Mouse (Mus musculus) cerebellum, adult 9-10 months (tissue): ENCODE measurements around the gene Adamts9.

Experiments
- DNase-seq: peaks from one replicate; pipeline ENCODE4 v3.0.0; 2022

Gene Adamts9

GRCm38 (mm10) chr6:92943057-92943781 is at the start of gene Adamts9:
Gene Adamts9, minus strand, starts transcription at chr6:92943492.
- DNase-seq: peak; percentile 2

DNA sequence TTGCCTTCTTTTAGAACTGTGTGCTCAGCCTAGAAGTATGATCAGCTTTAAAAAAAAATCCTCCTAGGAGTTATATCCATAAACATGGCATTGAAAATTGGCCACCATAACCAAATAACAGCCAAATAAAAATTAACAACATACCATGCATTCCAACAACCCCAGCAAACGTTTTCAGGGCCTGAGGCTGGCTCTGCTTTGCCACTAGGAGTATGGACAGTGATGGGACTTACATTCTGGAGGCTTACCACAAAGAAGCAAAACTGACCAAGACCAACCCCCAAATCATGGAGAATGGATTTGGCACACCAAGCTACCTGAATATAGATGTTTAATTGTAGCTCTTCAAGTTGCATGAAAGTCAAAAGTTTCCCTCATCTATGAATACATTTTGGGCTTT is 48.3 kb upstream of the Adamts9 start:
- DNase-seq: no peak

- no peak for DNase-seq
Observed at GRCm38 (mm10) chr6:92988620-92988998, 45.3 kb upstream of the Adamts9 start.

DNA sequence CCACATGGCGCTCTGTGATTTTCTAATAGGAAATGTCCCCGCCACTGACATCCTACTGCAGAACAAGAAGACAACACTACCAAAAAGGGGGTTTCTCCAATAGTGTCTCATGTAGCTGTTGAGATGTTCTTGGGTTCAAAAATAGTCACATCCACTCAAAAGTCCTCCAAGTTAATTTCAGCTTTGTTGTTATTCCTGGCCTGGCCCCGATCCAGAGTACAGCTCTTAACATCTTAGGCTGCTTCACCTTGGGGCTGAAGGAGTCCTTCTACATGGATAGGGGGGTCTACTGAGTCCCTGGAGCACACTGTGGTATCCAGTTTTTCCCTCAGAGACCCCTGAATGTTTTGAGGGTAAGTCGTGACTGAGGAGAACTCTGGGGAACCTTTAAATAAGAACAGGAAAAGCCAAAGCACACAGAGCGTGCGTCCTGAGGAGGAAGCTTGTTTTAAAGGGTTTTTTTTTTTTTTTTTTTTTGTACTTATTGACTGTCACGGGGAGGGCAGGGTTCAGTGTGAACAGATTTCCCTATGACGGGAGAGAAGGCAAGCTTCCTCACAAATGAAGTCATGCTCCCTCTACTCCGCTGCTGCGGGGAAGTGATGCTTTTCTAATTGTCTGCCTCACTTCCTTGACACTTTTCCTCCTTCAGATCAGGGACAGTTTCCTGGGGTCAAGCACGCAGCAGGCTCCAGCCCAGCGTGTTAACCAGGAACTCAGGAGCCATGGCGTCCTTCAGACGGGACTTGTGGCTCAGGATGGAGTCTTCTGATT is 44.7 kb upstream of the Adamts9 start:
- no peak for DNase-seq

- no peak for DNase-seq
Observed at GRCm38 (mm10) chr6:92987366-92987765, 44.1 kb upstream of the Adamts9 start.

DNA sequence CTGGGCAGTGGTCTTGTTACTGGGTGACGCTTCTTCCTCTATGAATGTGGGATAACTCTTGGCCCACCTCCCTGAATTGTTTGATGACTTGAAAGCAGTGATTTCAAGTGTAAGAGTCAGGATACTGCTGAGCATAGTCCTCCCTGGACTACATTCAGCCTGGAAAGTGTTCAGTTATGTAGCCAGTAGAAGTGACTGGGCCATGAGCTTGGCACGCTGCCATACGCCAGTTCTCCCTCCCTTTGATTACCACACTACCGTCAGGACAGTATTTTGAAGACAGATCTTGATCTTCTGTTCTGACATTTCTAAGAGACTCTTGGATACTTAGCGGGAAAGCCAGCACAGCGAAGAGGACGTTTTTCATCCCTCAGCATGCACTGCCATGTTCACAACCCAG is 40.1 kb upstream of the Adamts9 start:
- DNase-seq: no peak

DNA sequence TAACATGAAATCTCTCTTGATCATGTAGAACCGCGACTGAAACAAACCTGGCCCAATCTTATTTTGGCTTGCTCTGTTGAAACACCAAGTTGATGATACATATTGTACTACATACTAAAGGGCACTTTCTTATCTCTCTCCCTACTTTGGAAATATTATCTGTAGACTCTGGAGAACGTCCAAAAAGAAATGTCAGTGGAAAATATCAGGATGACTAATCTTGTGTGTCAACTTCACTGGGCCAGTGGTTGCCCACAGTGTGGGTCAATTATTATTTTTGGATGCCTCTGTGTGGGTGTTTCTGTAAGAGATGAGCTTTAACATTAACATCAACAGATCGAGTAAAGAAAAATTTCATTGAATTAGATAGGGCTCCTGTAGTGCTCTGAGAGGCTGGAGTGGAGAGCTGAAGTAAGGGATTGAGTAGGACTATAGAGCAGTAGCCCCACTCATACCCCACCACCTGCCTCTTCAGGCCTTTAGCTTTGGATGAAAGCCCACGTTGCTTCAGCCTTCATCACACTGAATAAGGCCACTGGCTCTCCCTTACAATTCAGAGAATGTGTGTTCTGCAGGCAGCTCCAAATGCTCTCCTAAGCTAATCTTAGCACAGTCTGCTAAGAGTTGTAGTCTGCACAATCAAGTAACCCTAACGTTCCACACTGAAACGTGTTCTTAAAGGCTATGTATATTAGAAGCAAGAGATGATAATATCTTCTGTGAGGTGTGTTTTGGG is 38.3 kb upstream of the Adamts9 start:
- DNase-seq: no peak

GRCm38 (mm10) chr6:92973340-92973739 is 30.0 kb upstream of the Adamts9 start:
- DNase-seq: no peak

- DNase-seq: no peak
Observed at GRCm38 (mm10) chr6:92968718-92969117, 25.4 kb upstream of the Adamts9 start.

DNA sequence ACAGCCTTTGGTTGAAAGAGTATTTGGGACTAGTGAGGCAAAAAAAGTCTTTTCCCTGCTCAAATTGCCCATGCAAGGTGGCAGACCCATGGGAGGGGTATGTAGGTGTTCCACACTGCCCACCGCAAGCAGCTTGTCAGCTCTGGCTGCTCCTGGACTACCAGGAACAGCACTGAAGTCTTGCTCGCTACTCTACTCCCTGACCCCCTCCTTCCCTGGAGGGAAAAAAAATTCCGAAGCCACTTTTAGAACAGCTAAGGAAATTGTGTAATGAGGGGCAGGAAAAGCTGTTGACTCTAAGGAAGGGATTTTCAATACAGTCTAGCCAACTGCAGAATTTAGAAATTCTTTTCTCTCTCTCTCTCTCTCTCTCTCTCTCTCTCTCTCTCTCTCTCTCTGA is 24.9 kb upstream of the Adamts9 start:
- no peak for DNase-seq

- DNase-seq: no peak
Observed at GRCm38 (mm10) chr6:92962966-92963365, 19.7 kb upstream of the Adamts9 start.

DNA sequence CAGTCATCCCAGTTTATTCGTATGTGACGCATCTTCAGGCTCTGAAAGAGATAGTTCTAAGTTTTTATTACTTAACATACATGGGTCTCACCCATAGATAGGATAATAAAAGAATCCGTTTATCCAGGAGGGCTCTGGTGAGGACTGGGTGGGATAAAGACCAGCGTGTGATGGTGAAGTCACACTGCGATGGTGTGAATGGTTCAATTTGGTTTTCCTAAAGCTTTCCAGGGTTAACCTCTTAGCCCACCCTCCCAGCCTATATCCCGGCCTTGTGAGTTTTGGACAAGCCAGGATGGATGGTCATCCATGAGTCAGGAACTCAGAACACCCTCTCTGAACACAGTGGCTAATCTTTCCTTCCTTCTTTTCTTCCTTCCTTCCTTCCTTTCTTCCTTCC is 17.7 kb upstream of the Adamts9 start:
- no peak for DNase-seq

DNA sequence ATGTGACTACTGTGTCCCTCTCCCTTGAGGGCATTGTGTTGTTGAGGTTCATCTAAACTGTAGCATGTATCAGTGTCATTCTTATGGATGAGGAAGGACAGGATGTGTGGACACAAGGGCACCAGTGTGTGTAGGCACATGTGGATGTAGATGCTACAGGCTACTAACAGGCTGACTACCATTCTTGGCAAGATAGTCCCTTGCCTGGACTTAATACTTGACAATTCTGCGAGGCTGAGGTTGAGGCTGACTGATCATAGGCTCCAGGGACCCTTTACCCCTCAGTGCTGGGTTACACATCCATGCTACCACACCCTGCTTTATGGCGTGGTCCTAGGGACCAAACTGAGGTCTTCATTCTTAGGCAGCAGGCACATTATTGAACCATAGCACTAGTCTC is 16.1 kb upstream of the Adamts9 start:
- DNase-seq: no peak

DNA sequence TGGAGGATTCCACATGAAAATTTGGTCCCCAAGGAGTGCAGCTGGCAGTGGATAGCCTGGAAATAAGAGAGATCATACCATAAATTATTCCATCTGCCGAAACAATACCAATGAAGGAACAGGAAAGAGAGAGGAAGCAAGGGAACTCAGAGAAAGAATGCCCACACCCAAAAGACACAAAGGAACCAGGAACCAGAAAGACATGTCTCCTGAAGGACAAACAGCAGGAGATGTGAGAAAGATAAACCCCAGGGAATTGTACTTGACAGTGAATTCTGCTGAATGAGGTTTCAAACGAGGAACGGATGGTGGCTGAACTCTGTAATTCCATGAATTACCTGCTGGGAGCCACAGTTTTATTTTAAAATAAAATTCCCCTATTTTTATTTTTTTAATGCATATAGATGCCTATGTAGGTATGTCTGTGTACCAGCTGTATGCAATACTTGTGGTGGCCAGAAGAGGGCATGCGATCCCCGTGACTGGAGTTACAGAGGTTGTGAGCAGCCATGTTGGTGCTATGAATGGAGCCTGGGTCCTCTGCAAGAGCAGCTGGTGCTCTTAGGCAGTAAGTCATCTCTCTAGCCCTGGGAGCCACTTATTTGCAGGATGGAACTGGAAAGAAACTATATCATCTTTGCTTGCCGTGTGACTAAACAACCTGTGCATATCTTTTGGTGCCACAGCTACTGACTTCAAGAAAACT is 4.2 kb upstream of the Adamts9 start:
- DNase-seq: no peak

GRCm38 (mm10) chr6:92944711-92945110 is 1.4 kb upstream of the Adamts9 start:
- no peak for DNase-seq

DNA sequence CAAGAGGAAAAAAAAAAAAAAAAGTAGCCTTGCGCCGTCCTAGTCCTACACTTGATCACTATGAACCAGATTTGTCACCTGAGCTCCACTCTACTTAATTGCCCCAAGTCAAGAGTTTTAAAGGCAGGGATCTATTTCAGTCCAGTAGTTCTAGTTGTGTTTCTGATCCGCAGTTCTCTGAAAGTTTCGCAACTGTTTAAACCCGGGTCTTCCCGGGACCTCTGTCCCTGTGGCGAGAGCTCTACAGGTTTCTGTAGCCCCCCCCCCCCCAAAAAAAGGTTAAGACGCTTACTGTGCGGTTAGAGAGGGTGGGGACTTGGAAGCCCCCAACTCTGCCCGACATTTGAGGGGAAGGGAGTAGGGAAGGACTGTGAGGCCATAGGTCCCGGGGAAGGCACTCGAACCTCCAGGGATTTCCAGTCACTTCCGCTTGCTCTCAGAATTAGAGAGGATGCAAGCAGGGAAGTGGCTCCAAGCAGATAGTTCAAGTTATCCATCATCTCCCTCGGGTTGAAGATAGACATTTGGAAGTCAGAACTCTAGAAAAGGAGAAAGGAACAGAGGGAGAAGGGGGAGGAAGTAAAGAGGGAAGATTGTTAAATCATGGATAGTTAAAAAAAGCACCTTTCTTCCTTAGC is 875 bp upstream of the Adamts9 start:
- no peak for DNase-seq

DNA sequence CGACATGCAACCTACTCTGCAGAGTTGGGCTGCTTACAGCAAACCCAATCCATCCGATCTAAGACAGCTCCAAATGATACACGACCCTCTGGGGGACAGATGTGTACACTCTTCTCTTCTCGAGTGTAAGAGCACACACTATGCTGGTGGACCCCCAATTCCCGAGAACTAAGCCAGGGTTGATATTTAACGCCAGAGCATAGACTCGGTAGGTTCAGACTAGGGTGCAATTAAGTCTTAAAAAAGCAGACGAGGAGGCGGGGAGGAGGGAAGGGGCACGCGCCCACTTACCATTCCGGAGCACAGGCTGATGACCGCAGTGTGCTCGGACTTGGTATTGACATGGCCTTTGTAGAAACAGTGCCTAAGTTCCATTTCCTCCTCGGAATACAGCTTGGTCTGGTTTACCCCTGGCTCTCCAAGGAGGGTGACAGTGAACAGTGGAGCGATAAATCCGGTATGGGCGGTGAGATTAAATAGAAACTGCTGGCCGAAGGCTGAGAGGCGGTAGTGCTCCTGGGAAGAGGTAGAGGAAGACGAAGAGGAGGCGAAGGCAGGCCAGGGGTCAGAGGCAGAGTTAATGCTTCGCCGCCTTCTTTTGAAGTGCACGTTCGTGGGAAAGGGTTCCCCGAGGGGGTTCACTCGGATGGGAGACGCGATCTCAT is 1.4 kb downstream of the Adamts9 start:
- no peak for DNase-seq

DNA sequence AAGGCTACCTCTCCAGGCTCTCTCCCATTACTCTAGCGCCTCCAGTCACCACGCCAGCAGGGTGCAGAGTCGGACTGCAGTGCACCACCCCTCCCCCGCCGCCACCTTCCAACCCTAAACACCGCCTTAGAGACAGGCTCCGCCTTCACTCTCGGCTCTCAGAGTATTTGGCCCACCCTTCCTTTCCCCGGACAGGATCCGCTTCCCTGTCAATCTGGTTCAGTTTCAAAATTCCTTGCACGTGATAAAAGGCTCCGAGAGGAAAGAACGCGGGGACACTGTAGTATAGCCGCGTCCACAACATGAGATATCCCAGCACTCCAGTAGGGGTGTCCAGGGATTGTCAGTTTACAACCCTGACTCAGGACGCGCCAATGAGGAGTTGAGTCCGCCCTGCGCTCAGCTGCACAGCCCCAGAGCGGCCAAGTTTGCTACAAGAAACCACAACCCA is 2.0 kb downstream of the Adamts9 start:
- peak; percentile 13 for DNase-seq

DNA sequence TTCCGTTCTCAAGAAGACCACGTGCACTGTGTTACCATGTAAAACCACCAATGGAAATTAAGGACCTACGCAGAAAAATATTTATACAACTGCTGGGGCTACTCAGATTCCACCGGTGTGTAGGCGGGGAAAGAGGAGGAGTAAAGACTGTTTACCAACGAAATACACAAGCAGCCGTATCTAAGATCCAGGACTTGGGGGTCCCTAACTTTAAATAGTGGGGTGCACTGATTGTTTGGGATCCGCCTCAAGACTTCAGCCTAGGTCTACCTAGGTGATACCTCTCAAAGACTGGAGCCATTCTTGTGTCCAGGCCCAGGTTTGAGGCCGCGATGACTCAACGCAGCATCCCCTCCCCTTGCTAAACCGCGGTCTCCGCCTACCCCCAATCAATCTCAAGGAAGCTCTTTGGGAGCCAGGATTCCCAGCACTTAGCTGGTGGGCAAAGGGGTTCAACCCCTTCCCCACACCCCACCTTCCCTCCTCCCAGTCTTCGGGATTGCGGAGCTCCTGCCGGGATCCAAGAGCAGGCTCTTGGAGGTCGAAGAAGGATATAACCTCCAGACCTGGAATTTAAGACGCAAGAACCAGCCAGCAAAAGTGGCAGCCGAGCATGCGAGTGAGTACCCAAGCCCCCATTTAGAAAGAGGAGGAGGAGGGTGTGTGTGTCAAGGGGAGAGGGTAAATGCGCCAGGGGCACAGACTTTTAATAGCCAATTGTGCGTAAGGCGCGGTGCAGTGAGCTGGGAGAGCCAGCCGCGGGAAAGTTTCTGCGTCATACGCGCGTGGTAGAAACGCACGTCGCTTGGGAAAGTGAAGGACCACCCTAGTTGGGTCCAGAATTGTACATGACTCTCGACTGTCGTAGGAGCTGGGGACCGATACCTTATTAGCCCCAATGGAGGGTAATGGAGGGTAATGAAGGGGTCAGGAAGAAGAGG is 2.8 kb downstream of the Adamts9 start:
- DNase-seq: peak; percentile 3

- no peak for DNase-seq
Observed at GRCm38 (mm10) chr6:92928261-92928660, 15.0 kb downstream of the Adamts9 start.

- no peak for DNase-seq
Observed at GRCm38 (mm10) chr6:92924536-92924935, 18.8 kb downstream of the Adamts9 start.
